Mouse (Mus musculus): ENCODE data around the gene Ncoa7.

DNA sequence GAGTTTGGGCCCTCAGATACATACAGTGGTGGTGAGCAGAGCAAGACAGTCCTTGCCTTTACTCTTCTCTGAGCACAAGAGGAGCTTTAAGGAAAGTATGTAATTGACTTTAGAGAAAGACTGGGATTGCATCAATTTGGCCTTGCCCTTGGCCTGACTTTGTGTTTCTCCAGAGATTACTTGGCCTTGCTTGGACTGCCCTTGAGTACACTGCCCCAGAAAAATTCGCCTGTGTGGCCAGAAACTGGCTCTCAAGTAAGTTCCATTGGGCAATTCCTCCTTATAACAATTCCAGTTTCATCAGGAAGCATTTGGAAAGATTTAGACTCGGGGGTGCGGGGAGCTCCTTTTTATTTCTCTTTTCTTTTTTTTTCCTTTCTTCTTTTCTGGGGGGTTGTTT lies 34.9 kb downstream of the Ncoa7 start:
- TF ChIP-seq POLR2A (IDR thresholded peaks at IDR 0.05; ENCODE audit: borderline replicate concordance, insufficient read depth, low read length) (no peak), CTCF (IDR thresholded peaks at IDR 0.05; ENCODE audit: borderline replicate concordance, insufficient read depth, low read depth, low read length) (no peak)
